In the genomic region with DNA sequence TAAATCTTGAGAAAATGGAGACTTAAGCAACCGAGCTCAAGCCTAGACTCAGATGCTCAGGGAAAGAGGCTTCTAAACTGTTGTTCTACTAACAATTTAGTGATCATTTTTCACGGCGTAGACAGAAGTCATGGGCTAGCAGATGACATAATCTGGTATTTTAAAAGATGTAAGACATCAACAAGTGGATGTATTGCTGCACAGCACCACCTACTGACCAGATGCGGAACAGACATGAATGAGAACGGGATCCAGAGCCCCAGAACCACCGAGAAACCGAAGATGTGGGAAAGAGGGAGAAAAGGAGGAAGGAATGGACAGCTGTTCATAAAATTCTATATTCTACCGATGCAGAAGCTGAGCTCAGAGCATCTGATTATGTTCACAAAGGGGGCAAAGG, we compare ENCODE assay signal across 8 mouse cellular contexts.
A peak's percentile ranks its signal among the peaks of the same experiment; 100 is the strongest.
DNase-seq lines count a peak whose midpoint lies in the region; ATAC-seq and TF ChIP-seq lines count a peak whose summit lies in the region.

No protein-coding gene starts in this region.

- no peaks in the 10 kb centered on the region for H3K4me1 ChIP-seq in heart, embryonic 12.5 days (replicated peaks)
- no peaks in the 10 kb centered on the region for H3K4me1 ChIP-seq in embryonic facial prominence, embryonic 11.5 days (ENCODE audit: control insufficient read depth, insufficient read depth, low read length)
- no peaks in the 10 kb centered on the region for H3K4me1 ChIP-seq in small intestine, adult 2 months (ENCODE audit: control insufficient read depth, insufficient read depth, insufficient read length, low read length)

- H3K27me3 ChIP-seq in heart, embryonic 12.5 days (replicated peaks): no peaks in the 10 kb centered on the region
- no peaks in the 10 kb centered on the region for H3K27me3 ChIP-seq in embryonic facial prominence, embryonic 11.5 days (ENCODE audit: control insufficient read depth, insufficient read depth, low read length)
- H3K27me3 ChIP-seq in small intestine, adult 2 months (ENCODE audit: control insufficient read depth, insufficient read depth, low read length): no peaks in the 10 kb centered on the region

- H3K27ac ChIP-seq in heart, embryonic 12.5 days (ENCODE audit: poor library complexity, severe bottlenecking): no peak overlapping the region
- H3K27ac ChIP-seq in embryonic facial prominence, embryonic 11.5 days (replicated peaks; ENCODE audit: low read depth, low read length): no peak overlapping the region
- H3K27ac ChIP-seq in small intestine, adult 2 months (ENCODE audit: insufficient read depth, low read depth, low read length): no peak overlapping the region

- no peaks in the 10 kb centered on the region for H3K9me3 ChIP-seq in heart, embryonic 12.5 days (replicated peaks)
- H3K9me3 ChIP-seq in embryonic facial prominence, embryonic 11.5 days (replicated peaks; ENCODE audit: control insufficient read depth, low read length): no peaks in the 10 kb centered on the region

- no peak overlapping the region for H3K9ac ChIP-seq in heart, embryonic 12.5 days
- no peak overlapping the region for H3K9ac ChIP-seq in embryonic facial prominence, embryonic 11.5 days (replicated peaks; ENCODE audit: low read length)

- no peaks in the 10 kb centered on the region for H3K36me3 ChIP-seq in heart, embryonic 12.5 days
- H3K36me3 ChIP-seq in embryonic facial prominence, embryonic 11.5 days (replicated peaks; ENCODE audit: control insufficient read depth, insufficient read depth, low read depth, low read length): no peaks in the 10 kb centered on the region
- no peaks in the 10 kb centered on the region for H3K36me3 ChIP-seq in small intestine, adult 2 months (ENCODE audit: control insufficient read depth, insufficient read depth, low read length)

- no peak for ATAC-seq in heart, embryonic 12.5 days (ENCODE audit: insufficient number of reproducible peaks, low FRiP score)
- no peak for ATAC-seq in embryonic facial prominence, embryonic 11.5 days (replicated peaks; ENCODE audit: insufficient number of reproducible peaks, low FRiP score, low TSS enrichment, low read depth)

- WGBS in heart, embryonic 12.5 days: 14% methylated on average over 8 of the region's 8 CpGs
- WGBS in embryonic facial prominence, embryonic 11.5 days: 16% methylated on average over 8 of the region's 8 CpGs
- WGBS in small intestine, adult 2 months: 9% methylated on average over 8 of the region's 8 CpGs

- intact Hi-C loops in heart, postnatal 25 days (cut with DNase I): loop anchor here (5.0 to 10.0 kb wide), 3 partner anchors 929 to 1457 kb away; a partner anchor contains a TSS

- TF ChIP-seq POLR2A in small intestine, adult 2 months (IDR thresholded peaks at IDR 0.05; ENCODE audit: low read depth, low read length): no peak

- no peak overlapping the region for H3K4me2 ChIP-seq in heart, embryonic 12.5 days
- no peak overlapping the region for H3K4me2 ChIP-seq in embryonic facial prominence, embryonic 11.5 days (ENCODE audit: low read depth, low read length)

- peak; percentile 44 to 86 for DNase-seq in heart, adult 18-20 months
- DNase-seq in adrenal gland, postnatal 10 days: peak; percentile 83
- DNase-seq in embryonic facial prominence, embryonic 11.5 days (ENCODE audit: low spot score): peak; percentile 88
- DNase-seq in heart, postnatal 25 days (ENCODE audit: low spot score): peak; percentile 11
- DNase-seq in layer of hippocampus, postnatal 10 days (ENCODE audit: low spot score in 2 of 2): peak; percentile 84 to 85
- peak; percentile 48 to 74 for DNase-seq in lung, postnatal 4 days

- no peak overlapping the region for H3K4me3 ChIP-seq in heart, embryonic 12.5 days
- no peak overlapping the region for H3K4me3 ChIP-seq in embryonic facial prominence, embryonic 11.5 days (ENCODE audit: low read depth, low read length)
- H3K4me3 ChIP-seq in small intestine, adult 2 months (ENCODE audit: low read depth, low read length): no peak overlapping the region

- TF ChIP-seq CTCF in small intestine, adult 2 months (IDR thresholded peaks at IDR 0.05; ENCODE audit: extremely low read depth, insufficient read length, insufficient replicate concordance, low read depth, low read length): peak; percentile 40; the same call in 1 of the 2 replicates

Comparison
In these comparisons a context has a peak if more than half of its experiments do, and no peak if none do; other contexts are left out.
1. DNase-seq: peak in every context shown above with its lines; median percentile 88 in embryonic facial prominence, embryonic 11.5 days; 84 in layer of hippocampus, postnatal 10 days; 83 in adrenal gland, postnatal 10 days; 65 in heart, adult 18-20 months; 61 in lung, postnatal 4 days; 11 in heart, postnatal 25 days.